Mouse (Mus musculus) heart, embryonic 11.5 days (tissue): Measurements from ENCODE around the gene Uevld. TPM values are rescaled to one million over a fixed set of nuclear protein-coding genes. Genes with fewer than 3 reads are reported as not detected.
"Not testable (repeated sequence)": the region's sequence is repeated elsewhere in the genome, so short reads cannot be mapped to it uniquely, and the experiment has no call there.

Experiments
- ATAC-seq: fragments of 200-750 bp; cut with Nextera tagmentation; replicated peaks from 2 replicates; pipeline ENCODE4 v1.8.0; 2017; ENCODE audit warnings: moderate library complexity; ENCODE audit not compliant: insufficient number of reproducible peaks, low FRiP score, low TSS enrichment
- H3K27ac ChIP-seq: fragments of 300-500 bp; sonication (generic); 2 replicates; pipeline ENCODE4 v1.5.1; 2014; ENCODE audit warnings: mild to moderate bottlenecking, low read depth, low read length
- H3K27me3 ChIP-seq: fragments of 300-500 bp; sonication (generic); 2 replicates; pipeline ENCODE4 v1.6.1; 2014; ENCODE audit warnings: mild to moderate bottlenecking, low read length, mixed read lengths; ENCODE audit not compliant: control insufficient read depth, insufficient read depth
- H3K36me3 ChIP-seq: fragments of 300-500 bp; sonication (generic); 2 replicates; pipeline ENCODE4 v1.6.1; 2014; ENCODE audit warnings: mild to moderate bottlenecking, low read length, moderate library complexity, mixed read lengths; ENCODE audit not compliant: control insufficient read depth, insufficient read depth
- H3K4me1 ChIP-seq: fragments of 300-500 bp; sonication (generic); 2 replicates; pipeline ENCODE4 v1.6.1; 2014; ENCODE audit warnings: low read length; ENCODE audit not compliant: control insufficient read depth, insufficient read depth
- H3K4me2 ChIP-seq: fragments of 300-500 bp; sonication (generic); 2 replicates; pipeline ENCODE4 v1.6.1; 2014; ENCODE audit warnings: mild to moderate bottlenecking, moderate library complexity
- H3K4me3 ChIP-seq: fragments of 300-500 bp; sonication (generic); 2 replicates; pipeline ENCODE4 v1.5.1; 2014; ENCODE audit warnings: low read depth, low read length
- H3K9ac ChIP-seq: fragments of 300-500 bp; sonication (generic); 2 replicates; pipeline ENCODE4 v1.6.1; 2014; ENCODE audit warnings: mild to moderate bottlenecking, low read depth, low read length, moderate library complexity
- H3K9me3 ChIP-seq: fragments of 300-500 bp; sonication (generic); replicated peaks from 2 replicates; pipeline ENCODE4 v1.6.1; 2016; ENCODE audit warnings: low read length; ENCODE audit not compliant: control insufficient read depth
- WGBS: fragments of 180-500 bp; shearing (Covaris S2); extraction: QIAGEN DNeasy Blood & Tissue Kit; methylation state at CpG from one replicate; pipeline ENCODE4 v1.1.7; 2014; ENCODE audit not compliant: insufficient replicate concordance; 5-methylcytosine and 5-hydroxymethylcytosine counted together
- polyA plus RNA-seq: library from polyadenylated mRNA; unstranded; fragments of >200 nt; fragmentation: Nextera tagmentation; extraction: Ambion mirVana; gene quantifications from 2 replicates; pipeline ENCODE4 v1.2.1, GENCODE M21; 2014

Uevld gene
- polyA plus RNA-seq, 1 experiment from 2014 or later = 9.3 TPM

- peak overlapping the region; percentile 82 for H3K4me3 ChIP-seq
These were observed 39.5 kb downstream of the Uevld start for GRCm38 (mm10) chr7:46918678-46919371.

GRCm38 (mm10) chr7:46916376-46916775, 42.0 kb downstream of the Uevld start:
- ATAC-seq = no peak
- peaks cover 16% of the 10 kb centered on the region; the same call in 1 of the 2 replicates for H3K4me1 ChIP-seq
- no peaks in the 10 kb centered on the region for H3K9me3 ChIP-seq
- no peak overlapping the region for H3K4me2 ChIP-seq
- 84% methylated on average over 3 of the region's 3 CpGs for WGBS
- H3K27ac ChIP-seq = no peak overlapping the region
- H3K27me3 ChIP-seq = no peaks in the 10 kb centered on the region
- peaks cover 10% of the 10 kb centered on the region for H3K36me3 ChIP-seq
- H3K4me3 ChIP-seq = no peak overlapping the region
- no peak overlapping the region for H3K9ac ChIP-seq

More at GRCm38 (mm10) chr7:46918678-46919371, 39.5 kb downstream of the Uevld start:
- peaks cover 16% of the 10 kb centered on the region; the same call in 1 of the 2 replicates for H3K4me1 ChIP-seq
- H3K27me3 ChIP-seq = no peaks in the 10 kb centered on the region
- H3K9ac ChIP-seq = peak overlapping the region; percentile 92
- peak overlapping the region; percentile 96 for H3K27ac ChIP-seq
- WGBS = 11% methylated on average over 13 of the region's 13 CpGs
- no peak for ATAC-seq
- H3K9me3 ChIP-seq = no peaks in the 10 kb centered on the region
- no peaks in the 10 kb centered on the region for H3K36me3 ChIP-seq
- peak overlapping the region; percentile 71 for H3K4me2 ChIP-seq

GRCm38 (mm10) chr7:46911250-46911649, 47.1 kb downstream of the Uevld start:
- Histone ChIP-seq H3K4me3 (no peak overlapping the region), H3K4me2 (no peak overlapping the region), H3K4me1 (no peaks in the 10 kb centered on the region), H3K36me3 (peaks cover 33% of the 10 kb centered on the region), H3K27ac (no peak overlapping the region), H3K9me3 (no peaks in the 10 kb centered on the region), H3K9ac (no peak overlapping the region), H3K27me3 (no peaks in the 10 kb centered on the region)
- WGBS = 94% methylated on average over 3 of the region's 3 CpGs
- ATAC-seq = no peak

GRCm38 (mm10) chr7:46899343-46899742, 59.0 kb downstream of the Uevld start:
- WGBS = 77% methylated on average over 3 of the region's 3 CpGs
- no peak overlapping the region for H3K4me3 ChIP-seq
- H3K27me3 ChIP-seq = no peaks in the 10 kb centered on the region
- H3K4me1 ChIP-seq = no peaks in the 10 kb centered on the region
- no peak overlapping the region for H3K27ac ChIP-seq
- no peak overlapping the region for H3K4me2 ChIP-seq
- H3K36me3 ChIP-seq = peaks cover 27% of the 10 kb centered on the region
- H3K9ac ChIP-seq = no peak overlapping the region
- H3K9me3 ChIP-seq = no peaks in the 10 kb centered on the region
- ATAC-seq = no peak

GRCm38 (mm10) chr7:46895511-46895910, 62.8 kb downstream of the Uevld start:
- Histone ChIP-seq H3K9me3 (no peaks in the 10 kb centered on the region), H3K4me2 (no peak overlapping the region), H3K9ac (no peak overlapping the region), H3K4me1 (no peaks in the 10 kb centered on the region), H3K4me3 (no peak overlapping the region), H3K27ac (no peak overlapping the region), H3K36me3 (peaks cover 48% of the 10 kb centered on the region), H3K27me3 (no peaks in the 10 kb centered on the region)
- no peak for ATAC-seq
- 85% methylated on average over 3 of the region's 3 CpGs for WGBS

GRCm38 (mm10) chr7:46883304-46883703, 75.0 kb downstream of the Uevld start:
- H3K36me3 ChIP-seq = peaks cover 19% of the 10 kb centered on the region
- no peak overlapping the region for H3K9ac ChIP-seq
- H3K27me3 ChIP-seq = no peaks in the 10 kb centered on the region
- H3K4me3 ChIP-seq = no peak overlapping the region
- no peak for ATAC-seq
- WGBS = 55% methylated on average over 3 of the region's 3 CpGs
- no peaks in the 10 kb centered on the region for H3K9me3 ChIP-seq
- H3K4me2 ChIP-seq = no peak overlapping the region
- no peaks in the 10 kb centered on the region for H3K4me1 ChIP-seq
- no peak overlapping the region for H3K27ac ChIP-seq

- H3K4me3 ChIP-seq, H3K9ac ChIP-seq, H3K4me1 ChIP-seq, H3K27ac ChIP-seq, H3K4me2 ChIP-seq, H3K27me3 ChIP-seq, ATAC-seq, H3K9me3 ChIP-seq: not testable (repeated sequence)
- H3K36me3 ChIP-seq = peaks cover 13% of the 10 kb centered on the region
- WGBS = 82% methylated on average over 6 of the region's 8 CpGs
These were observed 76.4 kb downstream of the Uevld start for GRCm38 (mm10) chr7:46881941-46882340.

- Histone ChIP-seq H3K4me1 (no peaks in the 10 kb centered on the region), H3K36me3 (peaks cover 11% of the 10 kb centered on the region), H3K4me2 (no peak overlapping the region), H3K27ac (no peak overlapping the region), H3K9ac (no peak overlapping the region), H3K27me3 (no peaks in the 10 kb centered on the region), H3K9me3 (no peaks in the 10 kb centered on the region), H3K4me3 (no peak overlapping the region)
- 89% methylated on average over 2 of the region's 2 CpGs for WGBS
- no peak for ATAC-seq
These were observed 77.3 kb downstream of the Uevld start for GRCm38 (mm10) chr7:46880992-46881391.

- Histone ChIP-seq H3K9me3 (no peaks in the 10 kb centered on the region), H3K4me3 (no peak overlapping the region)
- 86% methylated on average over 5 of the region's 5 CpGs for WGBS
These were observed 78.5 kb downstream of the Uevld start for GRCm38 (mm10) chr7:46879851-46880250.

More at GRCm38 (mm10) chr7:46879851-46880250, 78.5 kb downstream of the Uevld start:
- H3K27ac ChIP-seq = no peak overlapping the region
- no peak overlapping the region for H3K4me2 ChIP-seq
- ATAC-seq = no peak
- H3K4me1 ChIP-seq = no peaks in the 10 kb centered on the region
- peaks cover 2% of the 10 kb centered on the region for H3K36me3 ChIP-seq
- no peaks in the 10 kb centered on the region for H3K27me3 ChIP-seq
- H3K9ac ChIP-seq = no peak overlapping the region
